Mouse (Mus musculus): Measurements from ENCODE around the gene Ano10. TPM values are rescaled to one million over a fixed set of nuclear protein-coding genes. Genes with fewer than 3 reads are reported as not detected.

Ano10 gene
- polyA plus RNA-seq, 1 experiment from 2014 or later, result 38.0 TPM

GRCm38 (mm10) chr9:122146124-122146870 is 147.9 kb downstream of the Ano10 start:
- Histone ChIP-seq H3K4me3 (no peak overlapping the region), H3K27me3 (no peaks in the 10 kb centered on the region), H3K27ac (no peak overlapping the region), H3K4me1 (peaks cover 13% of the 10 kb centered on the region), H3K9me3 (peaks cover 15% of the 10 kb centered on the region), H3K36me3 (peaks cover 27% of the 10 kb centered on the region), H3K9ac (no peak overlapping the region), H3K4me2 (replicated peaks) (no peak overlapping the region)
- no peak for ATAC-seq (ENCODE audit: low FRiP score, low read depth)
- 84% methylated on average over 4 of the region's 4 CpGs for WGBS

DNA sequence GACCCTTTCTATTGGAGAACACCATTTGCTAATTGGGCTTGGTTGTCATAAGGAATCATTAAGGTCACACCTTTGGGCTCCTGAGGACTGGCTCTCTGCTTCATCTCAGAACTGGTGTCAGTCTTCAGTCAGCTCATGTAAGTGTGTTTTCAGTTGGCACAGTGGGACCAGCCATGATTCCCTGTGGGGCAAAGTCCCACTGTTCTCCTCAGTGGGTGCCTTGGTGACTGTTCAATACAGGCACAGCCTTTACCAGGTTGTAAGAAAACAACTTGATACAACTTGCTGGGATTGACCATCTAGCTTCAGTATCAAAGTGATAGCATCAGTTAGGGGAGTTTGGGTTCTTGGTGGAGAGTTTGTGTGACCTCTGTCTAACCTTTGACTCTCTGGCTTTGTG is 148.5 kb downstream of the Ano10 start:
- peaks cover 13% of the 10 kb centered on the region for H3K4me1 ChIP-seq
- no peak overlapping the region for H3K9ac ChIP-seq
- no peak overlapping the region for H3K4me3 ChIP-seq
- H3K36me3 ChIP-seq, result peaks cover 27% of the 10 kb centered on the region
- H3K27me3 ChIP-seq, result no peaks in the 10 kb centered on the region
- H3K27ac ChIP-seq, result no peak overlapping the region
- peaks cover 15% of the 10 kb centered on the region for H3K9me3 ChIP-seq
- H3K4me2 ChIP-seq (replicated peaks), result no peak overlapping the region
- no peak for ATAC-seq (ENCODE audit: low FRiP score, low read depth)

DNA sequence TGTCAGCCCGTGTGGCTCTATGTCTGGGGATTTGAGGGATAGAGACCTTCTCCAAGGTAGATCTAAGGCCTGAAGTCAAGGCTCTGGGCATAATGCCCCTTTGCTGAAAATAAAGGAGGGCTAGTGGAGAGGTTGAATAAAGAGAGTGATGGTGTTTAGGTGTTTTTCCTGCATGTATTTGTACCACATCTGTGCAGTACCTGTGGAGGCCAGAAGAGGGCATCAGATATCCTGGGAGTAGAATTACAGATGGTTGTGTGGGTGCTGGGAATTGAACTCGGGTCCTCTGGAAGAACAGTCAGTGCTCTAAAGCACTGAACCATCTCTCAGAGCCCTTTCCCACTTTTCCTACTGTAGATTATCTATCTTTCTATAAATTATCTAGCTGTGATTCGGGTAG is 149.4 kb downstream of the Ano10 start:
- H3K4me3 ChIP-seq, result no peak overlapping the region
- ATAC-seq (ENCODE audit: low FRiP score, low read depth), result no peak
- 96% methylated on average over 3 of the region's 3 CpGs for WGBS
- no peaks in the 10 kb centered on the region for H3K27me3 ChIP-seq
- H3K27ac ChIP-seq, result no peak overlapping the region
- peaks cover 13% of the 10 kb centered on the region for H3K4me1 ChIP-seq
- peaks cover 27% of the 10 kb centered on the region for H3K36me3 ChIP-seq
- no peak overlapping the region for H3K4me2 ChIP-seq (replicated peaks)
- H3K9me3 ChIP-seq, result peaks cover 15% of the 10 kb centered on the region
- no peak overlapping the region for H3K9ac ChIP-seq

DNA sequence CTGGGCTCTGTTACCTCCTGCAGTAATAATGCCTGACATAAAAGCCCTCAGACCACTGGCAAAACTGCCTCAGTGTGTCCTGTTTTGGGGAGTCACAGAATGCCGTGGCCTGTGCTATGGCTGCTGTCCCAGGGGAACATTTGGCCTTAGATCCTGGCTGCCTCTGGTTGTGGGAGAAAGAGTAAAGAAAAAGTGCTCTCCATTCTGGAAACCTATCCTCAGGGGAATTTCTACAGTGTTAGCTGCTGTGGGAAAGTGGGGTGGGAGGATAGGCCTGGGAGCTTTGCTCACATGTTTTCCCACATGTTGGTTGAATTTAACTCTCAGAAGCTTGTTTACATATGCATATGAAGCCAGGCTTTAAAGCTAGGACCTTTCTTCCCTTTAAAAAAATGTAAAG is 151.0 kb downstream of the Ano10 start:
- no peak overlapping the region for H3K4me2 ChIP-seq (replicated peaks)
- peaks cover 31% of the 10 kb centered on the region for H3K36me3 ChIP-seq
- 66% methylated on average over 1 of the region's 1 CpGs for WGBS
- H3K4me1 ChIP-seq, result peaks cover 11% of the 10 kb centered on the region
- no peak overlapping the region for H3K4me3 ChIP-seq
- no peak for ATAC-seq (ENCODE audit: low FRiP score, low read depth)
- no peak overlapping the region for H3K27ac ChIP-seq
- no peak overlapping the region for H3K9ac ChIP-seq
- no peaks in the 10 kb centered on the region for H3K27me3 ChIP-seq
- peaks cover 15% of the 10 kb centered on the region for H3K9me3 ChIP-seq

- H3K36me3 ChIP-seq, result peaks cover 39% of the 10 kb centered on the region
- no peak overlapping the region for H3K4me3 ChIP-seq
- 67% methylated on average over 2 of the region's 2 CpGs for WGBS
- H3K9ac ChIP-seq, result no peak overlapping the region
- H3K4me1 ChIP-seq, result peaks cover 8% of the 10 kb centered on the region; the same call in 1 of the 2 replicates
- no peak overlapping the region for H3K4me2 ChIP-seq (replicated peaks)
- no peak for ATAC-seq (ENCODE audit: low FRiP score, low read depth)
- H3K27me3 ChIP-seq, result no peaks in the 10 kb centered on the region
- H3K9me3 ChIP-seq, result peaks cover 7% of the 10 kb centered on the region
- H3K27ac ChIP-seq, result no peak overlapping the region
Observed at GRCm38 (mm10) chr9:122139236-122139635, 155.0 kb downstream of the Ano10 start.

DNA sequence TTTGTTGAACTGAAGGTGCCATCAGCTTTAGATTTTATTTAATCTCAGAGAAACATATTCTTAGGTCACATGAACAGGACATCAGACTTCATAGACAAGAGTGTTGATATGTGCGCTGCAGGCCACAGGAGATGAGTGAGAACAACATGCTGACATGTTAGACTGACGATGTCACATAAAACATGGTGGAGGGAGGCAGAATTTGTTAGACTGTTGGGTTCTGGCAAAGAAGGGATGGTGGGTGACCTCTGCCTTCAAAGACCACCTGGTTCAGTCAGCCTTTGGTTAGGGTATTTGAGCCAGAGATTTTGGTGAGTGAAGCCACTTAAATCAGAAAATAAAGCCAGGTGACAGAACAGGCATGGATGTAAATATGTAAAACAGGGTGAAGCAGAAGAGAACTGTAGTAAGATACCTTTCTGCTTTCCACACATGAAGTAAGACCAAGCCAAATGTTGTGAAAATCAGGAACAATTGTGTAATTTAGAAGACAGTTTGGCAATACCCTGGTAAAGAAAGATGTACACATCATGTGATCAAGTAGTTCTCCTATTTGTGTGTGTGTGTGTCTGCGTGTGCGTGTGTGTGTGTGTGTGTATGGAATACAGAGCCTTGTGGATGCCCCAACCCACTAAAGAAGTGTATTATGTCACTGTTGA is 155.7 kb downstream of the Ano10 start:
- Histone ChIP-seq H3K9me3 (no peaks in the 10 kb centered on the region), H3K4me3 (no peak overlapping the region), H3K27ac (no peak overlapping the region), H3K36me3 (peaks cover 32% of the 10 kb centered on the region), H3K9ac (no peak overlapping the region), H3K4me2 (replicated peaks) (no peak overlapping the region), H3K4me1 (peaks cover 8% of the 10 kb centered on the region; the same call in 1 of the 2 replicates), H3K27me3 (no peaks in the 10 kb centered on the region)
- ATAC-seq (ENCODE audit: low FRiP score, low read depth), result no peak
- WGBS, result 96% methylated on average over 4 of the region's 4 CpGs

- no peak overlapping the region for H3K9ac ChIP-seq
- H3K4me3 ChIP-seq, result no peak overlapping the region
- no peak overlapping the region for H3K4me2 ChIP-seq (replicated peaks)
- 89% methylated on average over 1 of the region's 1 CpGs for WGBS
- H3K36me3 ChIP-seq, result peaks cover 37% of the 10 kb centered on the region
- no peak for ATAC-seq (ENCODE audit: low FRiP score, low read depth)
- H3K9me3 ChIP-seq, result no peaks in the 10 kb centered on the region
- peaks cover 6% of the 10 kb centered on the region; the same call in 1 of the 2 replicates for H3K4me1 ChIP-seq
- H3K27me3 ChIP-seq, result no peaks in the 10 kb centered on the region
- H3K27ac ChIP-seq, result no peak overlapping the region
Observed at GRCm38 (mm10) chr9:122137960-122138359, 156.3 kb downstream of the Ano10 start.

GRCm38 (mm10) chr9:122135885-122136170 is 158.4 kb downstream of the Ano10 start:
- 79% methylated on average over 2 of the region's 2 CpGs for WGBS
- ATAC-seq (ENCODE audit: low FRiP score, low read depth), result no peak
- Histone ChIP-seq H3K27ac (no peak overlapping the region), H3K36me3 (peaks cover 41% of the 10 kb centered on the region), H3K4me3 (no peak overlapping the region), H3K27me3 (no peaks in the 10 kb centered on the region), H3K9me3 (no peaks in the 10 kb centered on the region), H3K4me2 (replicated peaks) (no peak overlapping the region), H3K4me1 (0 out of 2 replicates have a peak, but pooled peaks cover under 1% of the 10 kb centered on the region), H3K9ac (no peak overlapping the region)

GRCm38 (mm10) chr9:122135095-122135884 is 158.9 kb downstream of the Ano10 start:
- Histone ChIP-seq H3K36me3 (peaks cover 41% of the 10 kb centered on the region), H3K9me3 (no peaks in the 10 kb centered on the region), H3K4me2 (replicated peaks) (no peak overlapping the region), H3K4me3 (no peak overlapping the region), H3K27ac (no peak overlapping the region), H3K27me3 (no peaks in the 10 kb centered on the region), H3K9ac (no peak overlapping the region), H3K4me1 (0 out of 2 replicates have a peak, but pooled peaks cover 6% of the 10 kb centered on the region)
- no peak for ATAC-seq (ENCODE audit: low FRiP score, low read depth)
- 69% methylated on average over 1 of the region's 1 CpGs for WGBS

GRCm38 (mm10) chr9:122132145-122132544 is 162.1 kb downstream of the Ano10 start:
- 0 out of 2 replicates have a peak, but pooled peaks cover 8% of the 10 kb centered on the region for H3K4me1 ChIP-seq
- WGBS, result 71% methylated on average over 7 of the region's 7 CpGs
- H3K9me3 ChIP-seq, result no peaks in the 10 kb centered on the region
- H3K27me3 ChIP-seq, result no peaks in the 10 kb centered on the region
- no peak overlapping the region for H3K4me3 ChIP-seq
- H3K9ac ChIP-seq, result no peak overlapping the region
- ATAC-seq (ENCODE audit: low FRiP score, low read depth), result no peak
- no peak overlapping the region for H3K27ac ChIP-seq
- H3K36me3 ChIP-seq, result peaks cover 27% of the 10 kb centered on the region
- no peak overlapping the region for H3K4me2 ChIP-seq (replicated peaks)

GRCm38 (mm10) chr9:122130666-122131065 is 163.6 kb downstream of the Ano10 start:
- Histone ChIP-seq H3K4me3 (no peak overlapping the region), H3K36me3 (peaks cover 18% of the 10 kb centered on the region), H3K4me2 (replicated peaks) (no peak overlapping the region), H3K4me1 (0 out of 2 replicates have a peak, but pooled peaks cover 8% of the 10 kb centered on the region), H3K27ac (no peak overlapping the region), H3K9me3 (no peaks in the 10 kb centered on the region), H3K27me3 (no peaks in the 10 kb centered on the region), H3K9ac (no peak overlapping the region)
- WGBS, result 36% methylated on average over 3 of the region's 3 CpGs
- no peak for ATAC-seq (ENCODE audit: low FRiP score, low read depth)

DNA sequence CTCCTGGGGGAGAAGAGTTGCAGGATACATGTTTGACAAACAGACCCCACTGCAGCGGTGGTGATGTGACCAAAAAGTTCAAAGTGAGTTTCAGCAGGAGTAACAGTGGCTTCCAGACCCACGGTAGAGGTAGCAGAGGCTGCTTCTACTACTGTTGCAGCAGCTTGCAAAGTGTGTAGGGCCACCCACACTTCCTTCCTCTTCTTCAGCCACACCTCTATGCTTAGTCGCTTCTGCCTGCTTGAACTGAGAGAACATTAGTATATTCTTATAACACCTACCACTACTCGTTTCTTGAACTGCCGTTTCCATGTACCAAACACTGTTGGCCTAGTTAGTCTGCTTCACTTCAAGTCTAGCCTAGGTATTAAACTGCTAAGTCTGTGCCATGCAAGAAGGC is 165.5 kb downstream of the Ano10 start:
- 72% methylated on average over 5 of the region's 5 CpGs for WGBS
- Histone ChIP-seq H3K9ac (no peak overlapping the region), H3K4me1 (0 out of 2 replicates have a peak, but pooled peaks cover 12% of the 10 kb centered on the region), H3K4me2 (replicated peaks) (no peak overlapping the region), H3K36me3 (peaks cover 9% of the 10 kb centered on the region; the same call in 1 of the 2 replicates), H3K27ac (no peak overlapping the region), H3K27me3 (no peaks in the 10 kb centered on the region), H3K4me3 (no peak overlapping the region), H3K9me3 (no peaks in the 10 kb centered on the region)
- ATAC-seq (ENCODE audit: low FRiP score, low read depth), result no peak

All from limb, embryonic 13.5 days (tissue).